Mouse (Mus musculus) layer of hippocampus, adult 9-11 months (tissue): ENCODE data around the gene Egfr.
A peak's percentile ranks its signal among the peaks of the same experiment; 100 is the strongest.

Experiments
- DNase-seq: peaks from one replicate; pipeline ENCODE4 v3.0.0; 2022

Egfr gene

DNA sequence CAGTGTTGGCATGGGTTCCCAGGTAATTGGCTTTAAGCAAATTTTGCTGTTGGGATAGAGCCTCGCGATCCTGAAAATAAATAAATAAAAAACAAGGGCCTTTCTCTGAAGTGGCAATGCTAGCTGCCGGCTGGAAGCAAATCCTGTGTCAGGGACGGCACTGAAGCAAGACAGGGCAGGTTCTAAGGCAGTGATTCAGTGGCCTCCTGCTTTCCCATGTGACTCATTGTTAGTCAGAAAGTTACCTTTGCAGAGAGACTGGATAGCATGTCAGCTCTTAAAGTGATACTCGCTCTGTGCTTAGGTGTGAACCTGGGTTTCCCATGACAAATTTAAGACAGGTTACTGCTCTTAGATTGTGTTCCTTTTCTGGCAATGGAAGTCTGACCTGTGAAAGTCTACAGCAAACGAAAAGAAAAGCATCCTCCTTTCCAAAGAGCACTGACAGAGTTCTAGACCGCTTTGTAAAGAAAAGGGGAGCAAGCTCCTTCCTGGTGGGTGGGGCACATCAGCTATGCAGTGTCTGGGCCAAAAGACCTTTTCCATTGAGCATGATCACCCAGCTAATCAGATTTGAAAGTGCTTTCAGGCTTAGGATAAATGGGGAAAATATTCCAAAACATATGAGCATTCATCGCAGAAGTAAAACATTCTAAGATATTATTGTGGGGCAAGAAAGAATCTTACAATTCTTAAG is 78.7 kb downstream of the Egfr start:
- DNase-seq = no peak

DNA sequence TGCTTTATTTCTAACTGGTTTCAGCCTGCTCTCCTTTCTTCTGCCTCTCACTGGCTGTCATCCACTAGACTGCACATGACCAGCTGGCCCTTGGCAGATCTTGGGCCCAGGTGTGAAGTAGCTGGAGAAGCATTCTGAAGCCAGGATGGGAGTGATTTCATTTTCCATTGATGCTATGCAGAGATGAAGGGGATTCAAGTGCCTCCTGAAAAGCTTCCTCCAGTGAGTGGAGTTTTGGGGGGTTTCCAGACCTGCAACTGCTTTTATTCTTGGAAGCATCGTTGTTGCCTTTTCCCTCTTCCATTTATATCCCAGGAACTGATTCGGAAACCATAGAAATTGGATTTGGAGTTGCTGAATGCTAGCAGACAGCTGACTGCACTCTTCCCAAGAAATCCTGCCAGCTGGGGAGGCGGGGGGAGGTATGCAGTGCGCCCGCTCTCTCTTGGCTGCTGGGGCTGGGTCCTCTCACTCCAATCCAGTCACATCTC is 80.0 kb downstream of the Egfr start:
- peak; percentile 23 for DNase-seq

DNA sequence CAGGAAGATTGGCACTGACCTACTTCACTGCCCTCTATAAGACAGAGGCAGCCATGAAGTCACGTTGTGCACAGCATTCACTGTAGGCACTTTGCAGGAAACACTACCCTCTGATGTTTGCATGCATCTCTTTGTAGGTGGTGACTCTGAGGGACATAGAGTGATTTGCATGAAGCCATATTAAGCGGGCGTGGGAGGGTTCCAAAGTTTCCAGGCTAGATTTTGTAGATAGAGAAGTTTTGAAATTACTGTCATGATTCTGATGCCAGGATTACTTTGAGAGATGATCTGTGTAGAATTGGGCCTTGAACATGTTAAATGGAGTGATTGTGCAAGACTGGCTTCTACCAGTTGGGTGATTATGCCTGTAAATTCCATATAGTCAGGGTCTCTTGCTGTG is 86.8 kb downstream of the Egfr start:
- DNase-seq = no peak

DNA sequence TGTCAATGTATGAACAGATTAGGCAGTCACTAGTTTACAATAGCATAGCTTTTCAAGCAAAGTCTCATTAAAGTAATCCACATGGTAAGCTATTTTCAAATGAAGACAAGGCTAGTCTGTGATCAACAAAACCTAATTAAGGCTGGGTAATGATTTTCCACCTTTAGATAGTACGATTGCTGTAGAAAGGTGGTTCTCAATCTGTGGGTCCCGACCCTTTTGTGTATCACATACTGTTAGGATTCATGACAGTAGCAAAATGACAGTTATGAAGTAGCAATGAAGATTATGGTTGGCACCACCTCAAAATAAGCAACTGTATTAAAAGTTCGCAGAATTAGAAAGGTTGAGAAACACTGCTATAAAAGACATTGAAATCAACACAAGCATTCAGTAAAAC is 90.9 kb downstream of the Egfr start:
- DNase-seq = no peak

DNA sequence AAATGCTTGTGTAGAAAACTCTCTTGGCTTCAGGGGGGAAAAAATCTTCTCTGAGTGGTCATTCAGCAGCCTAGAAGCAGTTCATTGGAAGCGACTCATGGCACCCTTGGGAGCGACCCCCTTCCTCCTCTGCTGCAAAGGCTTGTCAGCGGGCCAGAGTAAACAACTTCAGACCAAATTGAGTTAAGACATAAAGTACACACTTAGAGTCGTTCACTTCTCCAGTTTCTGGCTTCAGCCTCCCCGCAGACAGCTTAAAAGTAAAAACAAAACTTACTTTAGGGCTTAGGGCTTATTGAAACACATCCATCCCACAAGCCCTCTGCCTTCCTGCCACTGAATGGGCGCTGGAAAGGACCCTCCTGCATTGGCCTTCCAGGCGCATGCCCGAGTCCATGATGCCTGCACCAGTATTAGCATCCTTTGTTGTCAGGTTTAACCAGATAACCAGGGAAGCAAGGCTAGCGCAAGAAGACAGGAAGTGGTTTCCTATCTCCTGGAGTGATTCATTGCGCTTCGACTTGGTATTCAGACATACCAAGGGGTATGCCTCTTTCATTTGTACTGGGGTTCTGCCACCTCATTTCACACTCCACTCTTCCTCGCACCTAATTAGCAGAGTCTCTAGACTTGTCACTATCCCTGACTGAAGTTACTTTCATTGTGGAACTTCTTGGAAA is 92.0 kb downstream of the Egfr start:
- no peak for DNase-seq

DNA sequence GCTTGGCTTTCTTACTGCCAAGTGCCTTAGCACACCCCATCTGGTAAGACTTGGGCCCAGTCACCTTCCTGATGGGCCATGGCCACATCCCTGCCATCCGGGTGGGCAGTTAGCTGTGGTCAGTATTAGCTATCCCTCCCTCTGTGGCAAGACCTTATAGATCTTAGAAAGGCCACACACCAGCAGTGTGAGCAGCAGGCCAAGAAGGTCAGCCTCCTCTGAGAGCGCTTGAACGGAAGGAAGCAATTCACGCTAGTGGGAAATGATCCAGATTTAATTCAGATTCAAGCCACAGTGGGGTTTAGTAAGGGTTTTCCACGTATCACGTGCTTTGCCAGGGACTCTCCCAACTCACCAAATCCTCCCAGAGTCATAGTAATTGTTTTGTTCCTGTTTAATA is 96.9 kb downstream of the Egfr start:
- no peak for DNase-seq

DNA sequence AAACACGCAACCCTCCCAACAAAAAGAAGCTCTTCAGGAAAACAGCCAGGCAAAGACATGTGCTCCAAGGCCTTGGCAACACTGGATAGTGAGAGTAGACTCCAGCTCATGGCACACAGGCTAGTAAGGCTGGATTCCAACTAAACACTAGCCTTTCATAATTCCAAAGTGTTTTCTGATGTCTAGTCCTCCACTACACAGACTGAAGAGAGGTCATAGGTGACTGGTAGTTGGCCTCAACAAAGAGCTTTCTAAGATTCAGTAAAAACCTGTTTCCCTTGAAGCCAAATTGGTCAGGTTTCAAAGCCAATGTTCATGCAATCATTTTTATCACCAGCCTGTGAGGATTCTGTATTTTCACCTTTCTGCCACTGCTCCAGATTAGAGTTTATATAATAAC is 99.4 kb downstream of the Egfr start:
- DNase-seq = no peak

DNA sequence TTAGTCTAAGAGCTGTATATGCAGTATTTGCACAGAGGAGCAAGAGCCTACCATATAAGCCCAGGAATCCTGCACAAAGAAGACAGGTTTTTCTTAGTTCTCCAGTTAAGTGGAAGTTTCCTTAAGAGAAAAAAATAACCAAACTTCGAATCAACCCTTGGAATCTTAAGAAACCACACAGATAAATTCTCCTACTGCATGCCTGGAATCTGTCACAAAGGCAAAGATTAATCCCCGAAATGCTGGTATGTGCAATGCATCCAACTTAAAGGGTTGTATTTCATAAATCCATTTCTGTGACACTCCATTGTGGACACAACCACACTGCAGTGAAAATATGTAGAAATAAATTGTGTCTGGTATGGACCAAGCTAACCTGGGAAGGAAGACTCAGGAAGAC is 102.1 kb downstream of the Egfr start:
- DNase-seq = no peak

DNA sequence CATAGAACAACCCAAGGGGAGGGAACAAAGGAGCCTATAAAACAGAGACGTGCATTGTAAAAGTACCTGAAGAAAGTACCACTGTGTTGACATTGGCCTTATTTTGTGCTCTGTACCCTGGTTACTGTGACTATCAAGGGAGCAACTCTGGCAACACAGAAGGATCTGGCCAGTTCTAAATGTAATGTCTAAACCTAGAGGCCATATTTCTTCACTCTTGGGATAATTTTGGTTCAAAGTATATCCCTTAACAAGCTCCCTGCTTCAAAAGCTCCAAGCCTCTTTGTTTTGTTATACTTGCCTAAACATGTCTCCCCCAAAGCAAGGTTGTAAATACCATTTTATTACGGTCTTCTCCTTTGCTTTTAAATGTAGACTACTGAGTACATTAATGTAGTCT is 105.3 kb downstream of the Egfr start:
- no peak for DNase-seq

DNA sequence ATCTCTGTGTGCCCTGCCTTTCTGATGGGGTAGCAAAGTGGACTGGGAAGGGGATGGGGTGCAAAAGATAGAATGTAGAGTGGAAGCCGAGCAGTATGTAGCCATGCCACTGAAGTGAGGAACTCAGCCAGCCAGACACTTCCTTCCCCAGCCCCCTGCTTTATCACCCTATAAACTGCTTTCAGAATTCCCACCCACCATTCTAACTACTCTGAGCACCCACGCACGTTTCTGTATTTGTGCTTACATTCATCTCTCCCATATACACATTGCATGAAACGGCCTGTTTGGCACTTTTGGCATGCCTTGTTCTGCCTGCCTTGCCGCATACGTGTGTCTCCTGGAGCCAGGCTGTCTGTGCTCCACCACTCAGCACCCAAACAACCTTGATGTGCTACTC is 109.0 kb downstream of the Egfr start:
- DNase-seq = peak; percentile 5

DNA sequence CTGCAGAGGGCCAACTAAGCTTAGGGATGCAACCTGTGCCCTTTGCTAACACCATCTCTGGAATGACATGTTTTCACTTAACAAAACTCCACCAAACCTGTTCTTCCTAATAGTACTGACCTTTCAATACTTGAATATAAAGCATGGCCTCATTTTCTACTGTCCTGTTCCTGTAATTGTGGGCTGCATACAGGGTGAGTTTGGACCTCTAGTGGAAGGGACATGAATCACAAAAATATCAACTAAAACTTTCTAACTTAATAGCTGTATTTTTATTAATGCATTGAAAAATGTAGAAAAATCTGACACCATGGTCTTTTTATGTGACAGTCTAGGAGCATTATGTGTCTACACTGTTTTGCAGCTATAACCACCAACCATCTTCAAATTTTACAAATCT is 111.5 kb downstream of the Egfr start:
- no peak for DNase-seq

DNA sequence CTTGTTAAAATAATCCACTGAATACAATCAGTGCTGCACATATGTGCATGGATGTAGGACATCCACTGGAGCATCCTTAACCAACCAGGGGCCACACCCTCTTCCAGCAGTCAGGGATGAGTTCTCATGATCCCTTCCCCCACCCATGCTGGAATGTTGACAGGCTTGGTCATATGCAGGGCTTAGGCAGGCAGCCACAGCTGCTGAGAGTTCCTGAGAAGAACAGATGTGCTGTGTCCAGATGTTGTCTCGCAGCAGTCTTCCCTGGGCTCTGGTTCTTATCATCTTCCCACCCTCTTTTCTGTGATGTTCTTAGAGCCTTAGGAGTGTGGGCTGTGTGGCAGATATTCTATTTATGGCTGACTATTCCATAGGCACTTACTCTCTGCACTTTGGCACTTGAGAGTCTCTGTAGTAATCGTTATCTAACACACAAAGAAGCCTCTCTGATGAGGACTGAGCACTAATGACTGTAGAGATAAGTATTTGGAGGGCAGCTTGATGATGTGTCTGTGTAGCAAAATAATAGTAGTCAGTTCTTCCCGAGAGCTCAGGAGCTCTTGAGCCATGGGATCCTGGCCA is 113.1 kb downstream of the Egfr start:
- DNase-seq = no peak

DNA sequence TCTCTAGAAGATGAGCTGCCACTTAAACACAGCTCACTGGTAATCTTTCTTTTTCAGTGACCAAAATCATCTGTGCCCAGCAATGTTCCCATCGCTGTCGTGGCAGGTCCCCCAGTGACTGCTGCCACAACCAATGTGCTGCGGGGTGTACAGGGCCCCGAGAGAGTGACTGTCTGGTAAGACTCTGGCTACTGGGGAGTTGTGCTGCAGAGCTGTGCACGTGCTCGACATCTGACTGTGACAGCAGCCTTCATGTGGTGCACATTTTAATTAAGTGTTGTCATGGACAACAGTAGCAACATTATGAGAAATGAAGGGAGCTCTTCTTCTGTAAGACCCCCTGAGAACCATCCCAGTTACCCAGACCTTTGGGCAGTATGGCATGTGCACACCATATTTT is 116.0 kb downstream of the Egfr start:
- DNase-seq = no peak

DNA sequence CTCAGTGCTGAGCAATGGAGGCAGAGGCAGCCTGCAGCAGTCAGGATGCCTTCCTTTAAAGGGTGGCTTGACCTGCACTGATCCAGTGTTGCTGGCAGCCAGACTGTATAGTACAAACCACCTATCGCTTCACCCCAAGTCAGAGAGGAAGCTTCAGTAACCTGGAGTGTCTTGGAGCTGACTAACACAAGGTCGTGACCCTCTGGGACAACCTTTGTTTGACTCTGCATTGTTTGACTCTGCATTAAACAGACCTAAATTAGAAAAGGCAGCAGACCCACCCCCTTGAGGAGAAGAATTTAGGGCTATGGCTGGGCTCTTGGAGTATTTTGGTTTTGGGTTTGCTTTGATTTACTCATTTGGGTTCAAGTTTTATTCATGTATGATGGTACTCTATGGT is 117.5 kb downstream of the Egfr start:
- no peak for DNase-seq

DNA sequence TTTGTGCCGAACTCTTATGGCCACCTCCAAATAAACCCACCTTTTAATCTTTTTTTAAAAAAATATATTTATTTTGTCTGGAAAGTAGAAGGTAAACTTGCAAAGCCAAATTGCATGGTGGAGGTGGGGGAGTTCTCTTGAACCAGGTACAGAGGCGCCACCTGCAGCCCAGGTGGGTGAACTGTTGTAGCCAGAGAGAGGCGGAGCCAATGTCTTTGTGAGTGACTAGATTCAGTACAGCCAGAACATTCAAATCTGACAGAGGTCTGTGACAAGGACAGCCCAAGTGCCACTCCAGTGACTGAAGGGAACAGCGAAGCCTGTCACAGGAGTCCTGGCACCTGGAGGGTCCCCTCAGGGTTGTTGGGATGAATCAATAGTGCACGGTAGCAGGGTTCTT is 119.1 kb downstream of the Egfr start:
- DNase-seq = no peak

DNA sequence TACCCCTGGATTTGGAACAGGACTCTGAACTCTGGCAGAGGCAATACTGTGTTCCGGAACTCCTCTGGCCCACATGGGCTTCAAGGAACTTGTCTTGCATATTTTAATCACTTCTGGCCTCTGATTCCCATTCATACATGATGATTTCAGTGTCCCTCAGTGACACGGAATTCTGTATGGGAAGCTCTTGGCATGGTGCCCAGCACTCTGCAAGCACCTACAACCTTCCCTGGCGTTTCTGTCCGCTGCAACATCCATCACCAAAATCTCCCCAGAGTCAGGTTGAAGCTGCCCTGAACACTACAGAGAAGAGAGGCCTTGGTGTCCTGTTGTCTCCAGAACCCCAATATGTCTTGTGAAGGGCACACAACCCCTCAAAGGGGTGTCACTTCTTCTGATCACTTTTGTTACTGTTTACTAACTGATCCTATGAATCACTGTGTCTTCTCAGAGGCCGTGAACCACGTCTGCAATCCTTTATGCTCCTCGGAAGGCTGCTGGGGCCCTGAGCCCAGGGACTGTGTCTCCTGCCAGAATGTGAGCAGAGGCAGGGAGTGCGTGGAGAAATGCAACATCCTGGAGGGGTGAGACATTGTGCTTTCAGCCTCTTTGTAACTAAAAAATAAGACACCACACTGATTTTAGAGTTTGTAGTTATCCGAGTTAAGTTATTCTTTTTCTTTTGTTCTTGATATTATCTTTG is 125.8 kb downstream of the Egfr start:
- no peak for DNase-seq

DNA sequence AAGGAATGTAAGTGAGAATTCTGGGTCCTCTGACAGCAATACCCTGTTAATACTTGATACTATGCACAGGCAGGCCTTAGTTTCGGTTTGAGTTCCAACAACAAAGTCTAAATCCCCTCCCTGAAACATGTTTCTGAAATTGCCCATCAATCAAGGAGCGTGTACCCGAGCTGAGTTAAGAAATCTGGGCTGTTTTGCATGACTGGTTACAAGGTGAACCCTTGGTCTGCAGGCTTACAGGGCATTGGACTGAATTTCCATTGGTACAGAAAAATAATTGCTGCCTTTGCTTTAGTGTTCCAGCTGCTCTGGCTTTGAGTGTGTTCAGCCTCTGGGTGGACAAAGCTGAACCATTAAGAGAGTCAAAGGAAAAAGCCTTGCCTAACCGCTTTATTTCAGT is 129.9 kb downstream of the Egfr start:
- no peak for DNase-seq

DNA sequence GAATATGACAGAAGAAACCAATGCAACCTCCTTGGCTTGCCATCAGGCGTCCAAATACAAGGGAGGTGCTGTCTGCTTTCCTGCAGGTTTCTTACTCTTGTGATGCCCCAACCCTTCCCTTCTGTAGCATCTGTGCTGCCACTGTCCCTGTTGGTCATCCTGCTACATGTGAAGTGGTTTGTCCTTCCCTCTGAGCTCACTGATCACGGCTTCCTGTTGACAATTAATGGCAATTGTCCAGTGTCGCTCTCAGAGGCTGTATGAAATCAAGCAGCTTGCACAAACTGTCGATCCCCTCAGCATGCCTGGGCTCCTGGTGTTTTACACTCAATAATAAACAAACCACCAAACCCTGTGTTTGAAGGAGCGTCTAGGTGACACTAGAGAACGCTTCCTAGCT is 134.1 kb downstream of the Egfr start:
- DNase-seq = no peak

DNA sequence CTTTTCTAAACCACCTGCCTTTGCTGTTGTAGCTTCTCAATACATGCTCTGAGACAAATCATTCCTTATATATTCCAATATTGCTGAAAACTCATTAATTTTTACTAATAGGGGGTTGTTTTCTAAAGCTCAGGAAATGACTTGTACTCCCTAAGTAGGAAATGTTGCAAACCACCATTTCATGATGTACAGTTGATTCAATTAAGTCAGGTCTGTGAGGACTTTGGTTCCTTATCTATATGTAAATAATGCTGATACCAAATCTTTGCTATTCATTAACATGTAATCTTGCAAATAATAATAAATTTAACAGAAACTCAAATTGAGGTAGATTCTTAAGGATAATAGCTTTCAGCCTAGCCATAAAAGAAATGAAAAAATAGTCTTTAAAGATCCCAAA is 136.1 kb downstream of the Egfr start:
- no peak for DNase-seq

DNA sequence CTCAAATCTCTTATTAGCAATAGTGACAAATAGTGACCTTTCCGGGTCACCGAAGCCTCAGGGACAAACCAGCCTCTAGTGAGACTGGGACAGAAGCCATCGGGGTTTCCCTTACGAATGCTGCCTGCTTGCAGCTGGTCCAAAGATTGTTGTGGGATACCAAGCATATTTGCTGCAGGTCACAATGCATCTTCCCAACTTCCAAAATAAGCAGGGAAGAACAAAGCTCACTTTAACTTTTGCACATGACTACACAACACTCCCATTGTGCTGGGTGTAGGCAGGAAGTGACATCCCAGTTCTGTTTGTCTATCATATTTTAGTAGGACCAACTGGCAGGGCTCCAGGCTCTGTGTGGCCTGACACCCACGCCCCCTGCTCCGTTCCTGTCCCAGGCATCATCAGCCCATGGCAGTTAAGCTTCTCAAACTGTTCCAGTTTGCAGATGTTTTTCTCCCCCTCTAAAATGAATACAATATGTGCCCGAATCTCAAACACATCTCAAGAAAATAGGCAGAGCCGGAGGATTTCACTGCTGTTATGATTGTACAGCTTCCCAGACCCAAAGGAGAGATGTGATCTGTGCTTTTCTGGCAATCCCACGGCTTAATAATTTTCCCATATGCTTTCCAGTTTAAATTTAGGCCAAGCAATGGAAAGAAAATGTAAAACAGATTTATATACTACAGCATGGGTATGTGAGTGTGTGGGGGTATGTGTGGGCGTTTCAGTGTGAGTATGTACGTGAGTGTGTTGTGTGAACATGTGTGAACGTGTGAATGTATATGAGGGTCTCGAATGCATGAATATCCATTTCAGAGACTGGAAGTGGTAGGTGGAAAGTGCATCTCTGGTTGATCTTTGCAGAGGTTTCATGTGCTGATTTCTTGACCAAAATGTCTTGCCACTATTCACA is 143.7 kb downstream of the Egfr start:
- DNase-seq = no peak

DNA sequence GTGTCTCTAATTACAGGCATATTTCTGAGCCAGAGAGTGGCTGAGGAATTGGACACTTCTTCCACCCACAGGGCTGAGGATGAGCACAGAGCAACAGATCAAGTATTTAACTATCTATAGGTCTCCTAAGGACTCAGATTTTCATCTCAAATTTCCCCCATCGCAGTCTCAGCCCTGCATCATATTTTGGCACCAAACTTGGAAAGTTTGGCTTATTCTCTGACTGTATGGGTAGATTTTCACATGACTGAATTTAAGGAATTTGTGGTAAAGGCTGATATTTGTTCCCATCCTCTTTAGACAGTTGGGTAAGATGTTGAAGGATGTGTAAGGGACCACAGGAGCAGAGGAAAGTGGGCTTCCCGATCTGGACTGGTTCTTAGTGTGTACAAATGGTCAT is 145.7 kb downstream of the Egfr start:
- DNase-seq = no peak

DNA sequence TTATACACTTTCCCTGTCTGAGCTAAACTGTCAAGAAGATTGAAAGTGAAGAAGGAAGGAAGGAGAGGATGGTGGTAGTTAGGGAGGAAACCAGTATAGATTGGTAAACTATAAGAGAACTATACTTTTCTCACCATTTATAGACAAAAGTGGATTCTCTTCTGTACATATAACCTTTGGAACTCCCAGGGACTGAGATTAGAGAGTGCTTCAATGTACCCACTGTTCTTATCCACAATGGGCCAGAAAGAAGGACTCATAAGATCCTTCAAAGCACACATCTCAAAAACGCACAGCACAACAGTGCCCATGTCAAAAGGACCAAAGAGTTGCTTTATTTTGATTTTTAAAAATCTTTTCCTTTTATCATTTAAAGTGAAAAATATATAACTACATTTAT is 148.2 kb downstream of the Egfr start:
- no peak for DNase-seq
